Mouse (Mus musculus) layer of hippocampus, adult 9-11 months (tissue): ENCODE measurements around the gene Zbtb20.

Experiments used
- DNase-seq: peaks from one replicate; pipeline ENCODE4 v3.0.0; 2022

The Zbtb20 gene

GRCm38 (mm10) chr16:42875852-42875980, at the start of gene Zbtb20:
Gene Zbtb20 (plus strand): TSS chr16:42875881.
- DNase-seq: no peak

- DNase-seq: no peak
Measured at GRCm38 (mm10) chr16:42835940-42836339, 39.7 kb upstream of the Zbtb20 start.

GRCm38 (mm10) chr16:42836404-42837120, 39.1 kb upstream of the Zbtb20 start:
- DNase-seq: no peak

GRCm38 (mm10) chr16:42838226-42838625, 37.5 kb upstream of the Zbtb20 start:
- DNase-seq: no peak

GRCm38 (mm10) chr16:42857564-42858183, 18.0 kb upstream of the Zbtb20 start:
- no peak for DNase-seq

- no peak for DNase-seq
Measured at GRCm38 (mm10) chr16:42859251-42859650, 16.4 kb upstream of the Zbtb20 start.

- DNase-seq: no peak
Measured at GRCm38 (mm10) chr16:42863231-42863630, 12.4 kb upstream of the Zbtb20 start.

- no peak for DNase-seq
Measured at GRCm38 (mm10) chr16:42866061-42866460, 9.6 kb upstream of the Zbtb20 start.

GRCm38 (mm10) chr16:42872101-42872500, 3.6 kb upstream of the Zbtb20 start:
- DNase-seq: no peak

GRCm38 (mm10) chr16:42873942-42874341, 1.7 kb upstream of the Zbtb20 start:
- no peak for DNase-seq

GRCm38 (mm10) chr16:42874456-42874855, 1.2 kb upstream of the Zbtb20 start:
- DNase-seq: peak; percentile 13

GRCm38 (mm10) chr16:42874910-42875851, 500 bp upstream of the Zbtb20 start:
- DNase-seq: peak; percentile 100

GRCm38 (mm10) chr16:42876021-42877000, 630 bp downstream of the Zbtb20 start:
- peak; percentile 71 for DNase-seq

- DNase-seq: peak; percentile 19
Measured at GRCm38 (mm10) chr16:42880046-42880445, 4.4 kb downstream of the Zbtb20 start.

- no peak for DNase-seq
Measured at GRCm38 (mm10) chr16:42885538-42885937, 9.9 kb downstream of the Zbtb20 start.

GRCm38 (mm10) chr16:42885964-42886363, 10.3 kb downstream of the Zbtb20 start:
- DNase-seq: no peak

GRCm38 (mm10) chr16:42897125-42897693, 21.5 kb downstream of the Zbtb20 start:
- peak; percentile 59 for DNase-seq

- DNase-seq: no peak
Measured at GRCm38 (mm10) chr16:42900328-42900727, 24.6 kb downstream of the Zbtb20 start.

- peak; percentile 45 for DNase-seq
Measured at GRCm38 (mm10) chr16:42907283-42907701, 31.6 kb downstream of the Zbtb20 start.

- DNase-seq: no peak
Measured at GRCm38 (mm10) chr16:42908381-42908780, 32.7 kb downstream of the Zbtb20 start.

- no peak for DNase-seq
Measured at GRCm38 (mm10) chr16:42908896-42909295, 33.2 kb downstream of the Zbtb20 start.

- no peak for DNase-seq
Measured at GRCm38 (mm10) chr16:42910016-42910415, 34.3 kb downstream of the Zbtb20 start.
